Mouse (Mus musculus): ENCODE measurements around the gene Grin2b.

Gene Grin2b

GRCm38 (mm10) chr6:136100241-136100640, 73.1 kb downstream of the Grin2b start:
- DNase-seq (ENCODE audit: low spot score): no peak

GRCm38 (mm10) chr6:136096269-136096668, 77.0 kb downstream of the Grin2b start:
- no peak for DNase-seq (ENCODE audit: low spot score)

GRCm38 (mm10) chr6:136079991-136080734, 93.1 kb downstream of the Grin2b start:
- no peak for DNase-seq (ENCODE audit: low spot score)

- no peak for DNase-seq (ENCODE audit: low spot score)
Observed at GRCm38 (mm10) chr6:136072326-136073054, 100.8 kb downstream of the Grin2b start.

GRCm38 (mm10) chr6:136070101-136070500, 103.2 kb downstream of the Grin2b start:
- no peak for DNase-seq (ENCODE audit: low spot score)

- DNase-seq (ENCODE audit: low spot score): no peak
Observed at GRCm38 (mm10) chr6:136053346-136053745, 120.0 kb downstream of the Grin2b start.

- DNase-seq (ENCODE audit: low spot score): no peak
Observed at GRCm38 (mm10) chr6:136050346-136050745, 123.0 kb downstream of the Grin2b start.

- DNase-seq (ENCODE audit: low spot score): no peak
Observed at GRCm38 (mm10) chr6:136048084-136048483, 125.2 kb downstream of the Grin2b start.

- DNase-seq (ENCODE audit: low spot score): no peak
Observed at GRCm38 (mm10) chr6:136046091-136046490, 127.2 kb downstream of the Grin2b start.

GRCm38 (mm10) chr6:136044461-136044860, 128.8 kb downstream of the Grin2b start:
- no peak for DNase-seq (ENCODE audit: low spot score)

- no peak for DNase-seq (ENCODE audit: low spot score)
Observed at GRCm38 (mm10) chr6:136042375-136042774, 130.9 kb downstream of the Grin2b start.

GRCm38 (mm10) chr6:136041821-136042220, 131.5 kb downstream of the Grin2b start:
- DNase-seq (ENCODE audit: low spot score): no peak

GRCm38 (mm10) chr6:136040931-136041330, 132.4 kb downstream of the Grin2b start:
- DNase-seq (ENCODE audit: low spot score): no peak

- no peak for DNase-seq (ENCODE audit: low spot score)
Observed at GRCm38 (mm10) chr6:136029235-136029939, 143.9 kb downstream of the Grin2b start.

- no peak for DNase-seq (ENCODE audit: low spot score)
Observed at GRCm38 (mm10) chr6:136026936-136027335, 146.4 kb downstream of the Grin2b start.

GRCm38 (mm10) chr6:136025801-136026200, 147.5 kb downstream of the Grin2b start:
- no peak for DNase-seq (ENCODE audit: low spot score)

- DNase-seq (ENCODE audit: low spot score): no peak
Observed at GRCm38 (mm10) chr6:136020460-136020859, 152.9 kb downstream of the Grin2b start.

GRCm38 (mm10) chr6:136018962-136019361, 154.3 kb downstream of the Grin2b start:
- no peak for DNase-seq (ENCODE audit: low spot score)

GRCm38 (mm10) chr6:136013556-136014380, 159.5 kb downstream of the Grin2b start:
- no peak for DNase-seq (ENCODE audit: low spot score)

- no peak for DNase-seq (ENCODE audit: low spot score)
Observed at GRCm38 (mm10) chr6:136011533-136011932, 161.8 kb downstream of the Grin2b start.

GRCm38 (mm10) chr6:136011038-136011311, 162.3 kb downstream of the Grin2b start:
- DNase-seq (ENCODE audit: low spot score): no peak

All from layer of hippocampus, adult 9-10 months (tissue).